Mouse (Mus musculus) stomach, postnatal 0 days (tissue): Measurements from ENCODE around the gene Kcnab3. TPM values are rescaled to one million over a fixed set of nuclear protein-coding genes. Genes with fewer than 3 reads are reported as not detected.

Experiments used
- ATAC-seq: fragments of 200-750 bp; cut with Nextera tagmentation; 2 replicates; pipeline ENCODE4 v1.8.0; 2017; ENCODE audit not compliant: low FRiP score, low TSS enrichment
- DNase-seq: peaks from one replicate; pipeline ENCODE4 v3.0.0-alpha.2; 2016; ENCODE audit warnings: low spot score
- H3K27ac ChIP-seq: fragments of 300-500 bp; sonication (generic); replicated peaks from 2 replicates; pipeline ENCODE4 v1.5.1; 2014; ENCODE audit warnings: mild to moderate bottlenecking, control low read depth
- H3K27me3 ChIP-seq: fragments of 300-500 bp; sonication (generic); 2 replicates; pipeline ENCODE4 v1.6.1; 2014; ENCODE audit warnings: low read length; ENCODE audit not compliant: control insufficient read depth, insufficient read depth
- H3K36me3 ChIP-seq: fragments of 300-500 bp; sonication (generic); 2 replicates; pipeline ENCODE4 v1.6.1; 2014; ENCODE audit warnings: low read length, mixed read lengths; ENCODE audit not compliant: control insufficient read depth, insufficient read depth
- H3K4me1 ChIP-seq: fragments of 300-500 bp; sonication (generic); replicated peaks from 2 replicates; pipeline ENCODE4 v1.6.1; 2014; ENCODE audit warnings: antibody characterized with exemption; ENCODE audit not compliant: control insufficient read depth, insufficient read depth
- H3K4me2 ChIP-seq: fragments of 300-500 bp; sonication (generic); replicated peaks from 2 replicates; pipeline ENCODE4 v1.6.1; 2014; ENCODE audit warnings: low read depth, mild to moderate bottlenecking, control low read depth, moderate library complexity
- H3K4me3 ChIP-seq: fragments of 300-500 bp; sonication (generic); 2 replicates; pipeline ENCODE4 v1.5.1; 2014; ENCODE audit warnings: low read depth, low read length, control low read depth
- H3K9ac ChIP-seq: fragments of 300-500 bp; sonication (generic); 2 replicates; pipeline ENCODE4 v1.6.1; 2014; ENCODE audit warnings: mild to moderate bottlenecking, low read length, control low read depth, mixed read lengths
- H3K9me3 ChIP-seq: fragments of 300-500 bp; sonication (generic); 2 replicates; pipeline ENCODE4 v1.6.1; 2016; ENCODE audit warnings: low read length; ENCODE audit not compliant: control insufficient read depth
- CTCF ChIP-seq: IDR thresholded peaks from 2 replicates; pipeline ENCODE4 v1.5.1; 2016; ENCODE audit warnings: antibody characterized with exemption, low read depth, mild to moderate bottlenecking, moderate library complexity
- EP300 ChIP-seq: optimal IDR thresholded peaks from 2 replicates; pipeline ENCODE3; 2016; ENCODE audit warnings: antibody characterized with exemption
- WGBS: fragments of 180-500 bp; shearing (Covaris S2); extraction: QIAGEN DNeasy Blood & Tissue Kit; methylation state at CpG from one replicate; pipeline ENCODE4 v1.1.7; 2014; 5-methylcytosine and 5-hydroxymethylcytosine counted together
- polyA plus RNA-seq: library from polyadenylated mRNA; unstranded; fragments of >200 nt; fragmentation: Nextera tagmentation; extraction: Ambion mirVana; gene quantifications from 2 replicates; pipeline ENCODE4 v1.2.1, GENCODE M21; 2015

The Kcnab3 gene
- polyA plus RNA-seq, 1 experiment from 2014 or later: 0.87 TPM

- Histone ChIP-seq H3K4me2 (no peak overlapping the region), H3K36me3 (peaks cover 63% of the 10 kb centered on the region), H3K4me3 (no peak overlapping the region), H3K4me1 (no peaks in the 10 kb centered on the region), H3K27me3 (no peaks in the 10 kb centered on the region), H3K27ac (no peak overlapping the region), H3K9me3 (no peaks in the 10 kb centered on the region), H3K9ac (no peak overlapping the region)
- TF ChIP-seq EP300: no peak
- no peak for TF ChIP-seq CTCF
- DNase-seq (no peak), ATAC-seq (no peak)
- WGBS: 89% methylated on average over 5 of the region's 5 CpGs
Measured at GRCm38 (mm10) chr11:69356544-69356943, 30.5 kb downstream of the Kcnab3 start.

- no peak overlapping the region for H3K4me3 ChIP-seq
- ATAC-seq: no peak
- H3K4me1 ChIP-seq: no peaks in the 10 kb centered on the region
- no peaks in the 10 kb centered on the region for H3K27me3 ChIP-seq
- no peak for TF ChIP-seq CTCF
- no peak for TF ChIP-seq EP300
- peaks cover 63% of the 10 kb centered on the region for H3K36me3 ChIP-seq
- H3K9ac ChIP-seq: no peak overlapping the region
- no peaks in the 10 kb centered on the region for H3K9me3 ChIP-seq
- WGBS: 83% methylated on average over 12 of the region's 12 CpGs
- no peak overlapping the region for H3K4me2 ChIP-seq
- DNase-seq: no peak
- H3K27ac ChIP-seq: no peak overlapping the region
Measured at GRCm38 (mm10) chr11:69357690-69358089, 31.6 kb downstream of the Kcnab3 start.

DNA sequence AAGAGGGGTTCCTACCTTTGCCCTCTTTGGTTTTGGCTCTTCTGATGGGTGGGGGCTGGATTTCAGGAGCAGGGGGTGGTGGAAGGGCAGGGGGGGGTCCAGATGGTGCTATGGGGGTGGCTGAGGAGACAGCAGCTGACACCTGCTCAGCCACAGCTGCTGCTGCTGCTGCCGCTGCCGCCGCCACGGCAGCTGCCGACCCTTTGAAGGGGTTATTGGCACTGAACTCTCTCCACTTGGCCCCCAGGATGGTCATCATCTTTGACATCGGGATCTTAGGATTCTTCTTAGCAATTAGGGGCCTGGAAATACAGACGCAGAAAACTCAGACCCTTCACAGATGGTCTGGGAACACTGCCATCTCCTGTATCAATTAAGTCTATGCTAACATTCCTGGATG is 36.0 kb downstream of the Kcnab3 start:
- DNase-seq: no peak
- TF ChIP-seq CTCF (no peak), EP300 (no peak)
- Histone ChIP-seq H3K4me3 (no peak overlapping the region), H3K36me3 (peaks cover 43% of the 10 kb centered on the region), H3K9me3 (no peaks in the 10 kb centered on the region), H3K27ac (no peak overlapping the region), H3K27me3 (no peaks in the 10 kb centered on the region), H3K9ac (no peak overlapping the region), H3K4me2 (no peak overlapping the region), H3K4me1 (peaks cover 20% of the 10 kb centered on the region)
- no peak for ATAC-seq
- 66% methylated on average over 7 of the region's 7 CpGs for WGBS

DNA sequence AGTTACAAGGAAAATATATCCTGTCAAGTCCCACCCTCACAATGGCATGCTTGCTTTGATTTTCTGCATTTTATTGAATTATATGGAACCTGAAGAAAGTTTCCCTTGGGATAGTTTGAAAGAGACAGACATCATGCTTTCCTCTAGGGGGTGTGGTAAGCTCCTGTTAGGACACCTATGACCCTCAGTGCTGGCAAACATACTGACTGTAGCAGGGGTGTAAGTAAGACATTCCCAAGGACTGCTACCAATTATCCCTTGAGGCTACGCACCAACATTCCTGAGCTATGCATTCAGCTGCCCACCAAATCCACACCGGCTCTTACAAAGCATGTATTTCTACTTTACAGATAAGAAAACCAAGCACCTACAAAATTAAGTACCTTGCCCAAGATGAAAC is 36.4 kb downstream of the Kcnab3 start:
- no peaks in the 10 kb centered on the region for H3K27me3 ChIP-seq
- peaks cover 22% of the 10 kb centered on the region for H3K4me1 ChIP-seq
- TF ChIP-seq EP300: no peak
- TF ChIP-seq CTCF: peak; percentile 53
- no peaks in the 10 kb centered on the region for H3K9me3 ChIP-seq
- WGBS: 60% methylated on average over 2 of the region's 2 CpGs
- no peak overlapping the region for H3K4me2 ChIP-seq
- DNase-seq (no peak), ATAC-seq (no peak)
- H3K36me3 ChIP-seq: peaks cover 39% of the 10 kb centered on the region
- no peak overlapping the region for H3K4me3 ChIP-seq
- H3K9ac ChIP-seq: no peak overlapping the region
- H3K27ac ChIP-seq: no peak overlapping the region

- Histone ChIP-seq H3K27ac (peak overlapping the region; percentile 100), H3K9ac (peak overlapping the region; percentile 19), H3K4me1 (peaks cover 22% of the 10 kb centered on the region), H3K27me3 (no peaks in the 10 kb centered on the region), H3K4me2 (peak overlapping the region; percentile 96), H3K9me3 (no peaks in the 10 kb centered on the region), H3K4me3 (no peak overlapping the region), H3K36me3 (peaks cover 24% of the 10 kb centered on the region)
- 22% methylated on average over 8 of the region's 8 CpGs for WGBS
- DNase-seq: no peak
- TF ChIP-seq CTCF: no peak
- TF ChIP-seq EP300: no peak
- no peak for ATAC-seq
Measured at GRCm38 (mm10) chr11:69364376-69364775, 38.3 kb downstream of the Kcnab3 start.

DNA sequence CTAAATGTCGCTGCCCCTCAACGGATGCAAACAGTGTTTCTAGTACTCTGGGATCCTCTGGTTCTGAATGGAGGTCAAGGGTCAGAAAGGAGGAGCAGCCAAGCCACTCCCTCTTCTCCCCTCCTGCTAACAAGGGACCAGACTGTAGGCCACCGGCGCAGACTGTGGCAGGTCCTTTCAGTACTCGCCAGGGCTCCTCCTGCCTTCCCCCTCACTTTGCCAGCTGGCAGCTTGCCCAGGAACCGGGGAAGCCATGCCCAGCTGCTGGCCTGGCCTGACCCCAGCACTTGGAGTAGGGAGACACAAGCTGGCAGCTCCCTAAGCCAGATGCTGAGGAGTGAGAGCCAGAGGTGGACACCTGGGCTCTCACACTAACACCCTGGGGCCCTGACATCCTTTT is 38.9 kb downstream of the Kcnab3 start:
- Histone ChIP-seq H3K4me2 (peak overlapping the region; percentile 96), H3K4me3 (peak overlapping the region; percentile 4; the same call in 1 of the 2 replicates), H3K27me3 (no peaks in the 10 kb centered on the region), H3K4me1 (peaks cover 22% of the 10 kb centered on the region), H3K9me3 (no peaks in the 10 kb centered on the region), H3K36me3 (peaks cover 21% of the 10 kb centered on the region), H3K27ac (peak overlapping the region; percentile 100), H3K9ac (peak overlapping the region; percentile 35; the same call in 1 of the 2 replicates)
- ATAC-seq (peak; percentile 73), DNase-seq (peak; percentile 96)
- under 1% methylated on average over 6 of the region's 6 CpGs for WGBS
- TF ChIP-seq EP300: no peak
- TF ChIP-seq CTCF: peak; percentile 20; the same call in 1 of the 2 replicates
